Mouse (Mus musculus) hematopoietic stem cell, adult 5-6 weeks (primary cell): ENCODE data around the gene Amn1. TPM values are rescaled to one million over a fixed set of nuclear protein-coding genes. Genes with fewer than 3 reads are reported as not detected.
"Not testable (repeated sequence)": the region's sequence is repeated elsewhere in the genome, so short reads cannot be mapped to it uniquely, and the experiment has no call there.

Experiments used
- ATAC-seq, 2 experiments: fragments of 125-278 bp in 1 of 2; replicated peaks in 1 of 2; 2 replicates each; pipeline ENCODE4 v1.8.0; 2016 to 2017; ENCODE audit warnings: inconsistent platforms in 2 of 2, mild to moderate bottlenecking in 2 of 2, moderate number of reproducible peaks in 2 of 2, low read depth in 1 of 2, moderate TSS enrichment in 1 of 2; ENCODE audit not compliant: low FRiP score in 2 of 2, poor library complexity in 2 of 2, severe bottlenecking in 2 of 2, insufficient read depth in 1 of 2, low TSS enrichment in 1 of 2
- total RNA-seq: library from RNA; stranded (forward); fragments of 172-1452, 232-1000 nt; gene quantifications from 2 replicates; pipeline ENCODE4 v1.2.3, GENCODE M21; 2017

The Amn1 gene
- total RNA-seq, 1 experiment from 2014 or later = 16.0 TPM

DNA sequence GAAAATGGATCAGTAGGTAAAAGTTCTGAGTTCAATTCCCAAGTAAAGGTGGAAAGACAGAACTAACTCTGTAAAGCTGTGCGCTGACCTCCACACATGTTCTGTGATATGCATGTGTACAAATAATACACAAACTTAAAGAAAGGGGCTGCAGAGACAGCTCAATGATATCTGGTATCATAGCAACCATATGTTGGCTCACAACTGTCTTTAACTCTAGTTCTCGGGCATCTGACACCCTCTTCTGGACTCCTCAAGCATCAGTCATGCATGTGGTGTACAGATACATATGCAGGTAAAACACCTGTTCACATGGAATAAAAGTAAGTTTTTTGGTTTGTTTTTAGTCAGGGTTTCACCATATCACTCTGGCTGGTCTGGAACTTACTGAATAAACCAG is 20.1 kb downstream of the Amn1 start:
- ATAC-seq = no peak

GRCm38 (mm10) chr6:149167672-149168071 is 20.8 kb downstream of the Amn1 start:
- ATAC-seq = no peak

DNA sequence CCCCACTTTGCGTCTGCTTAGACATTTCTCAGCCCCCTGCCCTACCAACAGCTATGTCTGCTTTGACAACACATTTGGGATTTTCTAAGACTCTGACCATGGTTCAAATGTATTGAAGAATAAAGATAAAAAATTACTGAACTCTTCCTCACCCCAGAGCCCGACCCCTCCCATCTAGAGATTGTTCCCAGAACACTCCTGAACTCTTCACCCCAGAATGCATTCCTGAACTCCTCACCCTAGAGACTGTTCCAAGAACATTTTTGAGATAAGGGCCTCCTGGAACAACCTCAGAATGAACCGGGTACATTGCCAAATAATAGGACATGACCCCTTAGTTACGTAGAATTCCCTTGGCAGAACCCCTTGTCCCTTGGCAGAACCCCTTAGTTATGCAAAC is 21.5 kb downstream of the Amn1 start:
- not testable (repeated sequence) for ATAC-seq

- ATAC-seq = no peak
These were observed 33.3 kb downstream of the Amn1 start for GRCm38 (mm10) chr6:149155031-149155841.

- no peak for ATAC-seq
These were observed 34.1 kb downstream of the Amn1 start for GRCm38 (mm10) chr6:149154116-149155030.

GRCm38 (mm10) chr6:149153473-149154115 is 34.9 kb downstream of the Amn1 start:
- ATAC-seq = no peak

- no peak for ATAC-seq
These were observed 36.4 kb downstream of the Amn1 start for GRCm38 (mm10) chr6:149152119-149152518.

- ATAC-seq = no peak
These were observed 39.9 kb downstream of the Amn1 start for GRCm38 (mm10) chr6:149148436-149149229.

DNA sequence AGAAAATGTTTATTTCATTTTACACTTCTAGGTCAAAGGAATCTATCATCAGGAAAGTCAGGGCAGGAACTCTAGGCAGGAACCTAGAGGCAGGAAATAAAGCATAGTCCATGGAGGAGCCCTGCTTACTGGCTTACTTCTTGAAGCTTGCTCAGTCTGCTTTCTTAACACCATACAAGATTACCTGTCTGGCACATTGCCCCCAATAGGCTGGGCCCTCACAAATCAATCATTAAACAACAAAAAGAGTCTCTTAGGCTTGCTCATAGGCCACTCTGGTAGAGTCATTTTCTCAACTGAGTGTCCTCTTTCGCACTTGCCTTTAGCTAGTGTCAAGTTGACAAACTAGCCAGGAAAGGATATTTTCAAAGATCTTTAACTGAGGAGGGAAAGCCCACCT is 43.4 kb downstream of the Amn1 start:
- no peak for ATAC-seq

DNA sequence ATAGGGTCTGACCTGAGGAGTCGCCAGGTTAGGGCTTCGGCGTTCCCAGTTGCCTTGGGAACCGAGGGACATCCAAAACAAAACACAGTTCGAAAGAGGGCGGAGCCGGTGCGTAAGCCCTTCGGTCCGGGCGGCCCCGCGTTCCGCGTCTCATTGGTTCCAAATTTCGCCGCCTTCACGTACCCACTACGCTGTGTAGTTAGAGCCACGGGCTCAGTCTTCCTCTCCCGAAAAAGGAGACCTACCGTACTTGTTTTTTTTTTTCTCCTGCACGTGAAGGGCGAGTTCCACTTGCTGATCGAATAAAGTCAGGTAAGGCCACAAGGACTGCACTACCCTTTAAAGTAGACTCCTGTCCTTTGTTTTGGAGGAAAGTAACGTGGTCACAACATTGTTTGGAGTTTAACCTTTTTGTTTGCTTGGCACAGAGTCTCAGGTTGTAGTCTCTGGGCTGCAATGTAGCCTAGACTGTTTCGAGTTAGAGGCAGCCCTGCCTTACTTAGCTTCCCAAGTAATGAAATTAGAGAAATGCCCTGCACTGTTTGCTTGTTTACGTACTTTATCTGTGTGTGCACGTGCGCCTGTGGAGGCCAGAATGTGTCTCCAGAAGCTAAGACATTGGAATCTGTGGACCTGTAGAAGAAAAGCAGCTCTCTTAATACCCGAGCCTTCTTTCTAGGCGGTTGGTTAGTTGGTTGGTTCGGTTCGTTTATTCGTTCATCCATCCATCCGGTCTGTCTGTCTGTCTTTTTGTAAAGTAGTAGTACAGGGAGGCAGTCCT is 46.9 kb downstream of the Amn1 start:
- ATAC-seq = peak; percentile 97 to 98

DNA sequence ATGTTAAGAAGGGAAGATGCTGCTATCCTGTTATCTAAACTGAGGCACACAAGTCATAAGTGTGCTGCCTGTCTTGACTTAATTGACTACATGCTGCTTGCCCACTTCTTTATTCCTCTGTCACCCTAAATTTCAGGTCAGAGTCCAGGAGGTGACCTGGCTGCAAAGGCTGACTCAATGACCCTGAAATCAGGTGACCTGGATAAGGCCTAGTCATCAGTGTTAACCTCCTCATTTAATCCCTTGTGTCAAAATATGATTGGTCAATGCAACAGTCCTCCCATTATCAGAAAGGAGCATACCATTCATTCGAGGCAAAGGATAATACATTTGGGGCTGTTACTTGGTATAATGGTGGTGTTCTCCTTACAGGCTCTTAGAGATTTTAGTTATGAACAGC is 49.0 kb downstream of the Amn1 start, which contains the start of gene Etfbkmt:
Gene Etfbkmt, plus strand, starts transcription at position 379 of the 400 bp plus-strand sequence.
- ATAC-seq = no peak

GRCm38 (mm10) chr6:149139011-149139410 is 49.5 kb downstream of the Amn1 start:
- ATAC-seq = no peak

- no peak for ATAC-seq
These were observed 50.6 kb downstream of the Amn1 start for GRCm38 (mm10) chr6:149137936-149138335.

DNA sequence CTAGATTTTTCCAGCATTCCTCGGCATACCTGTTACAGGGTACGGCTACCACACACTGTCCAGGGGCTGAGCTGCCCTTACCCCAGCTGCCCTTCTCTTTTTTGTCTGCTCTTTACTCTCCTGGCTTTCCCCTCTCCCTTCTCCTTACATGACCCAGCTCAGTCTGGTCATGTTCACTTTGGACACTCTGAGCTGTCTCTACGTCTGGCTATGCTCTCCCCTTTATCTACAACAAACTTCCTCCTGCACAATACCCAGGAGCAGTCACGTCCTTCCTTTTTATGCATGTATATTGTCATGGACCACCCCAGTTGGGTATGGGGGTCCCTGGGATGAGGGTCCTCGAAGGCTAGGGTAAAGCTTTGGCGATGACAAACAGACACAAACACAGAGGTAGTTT is 52.9 kb downstream of the Amn1 start:
- ATAC-seq = no peak

GRCm38 (mm10) chr6:149134391-149135150 is 53.9 kb downstream of the Amn1 start:
- ATAC-seq = no peak
